Mouse (Mus musculus) fibroblast of lung, adult 2 months (primary cell): ENCODE measurements around the gene Zbtb21.
"Not testable (repeated sequence)": the region's sequence is repeated elsewhere in the genome, so short reads cannot be mapped to it uniquely, and the experiment has no call there.

Source experiments
- DNase-seq: peaks from one replicate; pipeline ENCODE4 v3.0.0-alpha.2; 2011; ENCODE audit warnings: low read depth

Gene Zbtb21

DNA sequence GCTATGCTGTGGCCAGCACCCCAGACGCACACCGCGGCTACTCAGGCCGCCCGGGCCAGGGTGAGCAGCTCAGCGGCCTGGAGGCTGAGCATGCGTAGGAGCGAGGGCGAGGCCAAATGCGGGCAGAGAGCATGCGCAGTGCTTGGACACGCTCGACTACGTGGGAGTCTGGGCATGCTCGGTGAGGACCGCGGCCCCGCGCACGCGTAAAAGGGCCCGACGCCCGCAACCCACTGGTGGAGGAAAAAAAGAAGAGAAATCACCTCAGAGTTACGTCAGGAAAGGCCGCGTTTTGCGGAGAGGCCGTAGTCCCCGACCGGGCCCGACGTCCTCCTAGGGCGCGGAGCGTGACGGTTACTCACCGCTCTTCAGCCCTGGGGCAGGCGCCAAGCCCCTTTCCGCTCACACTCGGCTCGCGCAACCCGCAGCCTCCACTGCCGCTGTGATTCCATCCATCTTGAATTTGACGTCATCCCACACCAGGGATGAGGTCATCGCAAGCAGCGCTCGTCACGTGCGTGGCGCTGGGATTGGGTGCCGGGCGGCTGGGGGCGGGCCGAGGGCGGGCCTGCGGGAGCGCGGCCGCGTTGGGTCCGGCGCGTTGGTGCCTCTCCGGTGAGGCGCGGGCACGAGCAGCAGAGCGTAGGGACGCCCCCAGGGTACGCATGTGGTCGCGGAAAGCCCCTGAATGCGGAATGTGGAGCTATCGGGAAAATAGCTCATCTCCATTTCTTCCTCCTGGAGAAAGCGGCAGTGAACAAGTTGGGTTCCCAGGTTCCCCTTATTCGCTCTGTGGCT, at the start of gene Zbtb21, which contains the start of gene C2cd2:
Zbtb21 (minus strand) TSS at position 472 of the 798 bp plus-strand sequence.
C2cd2 (minus strand) TSS at position 448 of the 798 bp plus-strand sequence.
- peak; percentile 88 for DNase-seq

DNA sequence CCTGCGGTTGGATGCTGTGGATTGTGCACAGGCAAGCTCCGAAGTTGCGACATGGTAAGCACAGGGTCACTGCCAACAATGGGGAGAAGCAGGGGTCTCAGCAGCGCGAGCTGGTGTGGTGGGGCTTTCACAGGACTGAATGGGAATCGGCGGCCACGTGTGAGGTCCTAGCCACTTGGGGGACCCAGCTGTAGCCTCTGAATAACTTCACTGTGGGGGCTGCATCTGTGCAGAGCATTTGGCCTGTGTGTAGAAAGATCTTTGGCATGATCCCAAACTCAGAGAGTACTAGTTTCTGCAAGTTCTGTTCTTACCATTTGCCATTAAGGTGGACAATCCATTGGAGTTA, 34.9 kb upstream of the Zbtb21 start:
- not testable (repeated sequence) for DNase-seq

DNA sequence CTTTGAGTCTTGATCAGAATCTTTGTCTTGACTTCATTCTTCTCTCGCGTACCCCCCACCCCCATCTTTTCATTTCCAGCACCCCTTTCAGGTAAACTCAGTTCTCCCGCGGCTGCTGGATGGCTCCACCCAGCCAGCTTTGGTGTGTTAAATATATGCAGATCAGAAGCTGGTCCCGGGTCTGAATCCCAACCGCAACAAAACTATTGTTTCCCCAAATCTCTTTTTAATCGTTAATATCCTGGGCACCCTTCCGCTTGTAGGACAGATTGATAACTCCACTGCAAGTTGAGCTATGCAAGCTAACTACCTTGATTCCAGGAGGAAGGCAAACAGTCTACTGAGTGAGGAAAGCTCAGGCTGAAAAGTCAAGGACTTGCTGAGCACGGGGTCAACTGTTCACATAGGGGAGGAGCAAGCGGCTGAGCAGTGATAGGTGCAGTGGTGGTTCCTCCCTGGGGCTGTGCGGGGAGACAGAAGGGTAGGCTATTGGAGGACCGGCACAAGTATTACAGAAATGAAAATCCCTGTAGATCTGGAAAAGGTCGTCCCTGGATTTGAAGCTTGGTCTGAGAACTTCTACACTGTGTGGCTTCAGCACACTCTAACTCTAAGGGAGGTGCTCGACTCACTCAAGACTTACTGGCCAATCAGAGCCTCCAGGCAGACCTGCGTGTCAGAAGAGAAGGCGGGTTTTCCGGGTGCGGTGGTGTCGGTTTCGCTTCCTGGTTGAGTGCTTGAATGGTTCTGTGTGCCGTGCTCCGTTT, 34.4 kb upstream of the Zbtb21 start, which contains the start of gene B230307C23Rik:
B230307C23Rik (plus strand) TSS at position 700 of the 767 bp plus-strand sequence.
- DNase-seq, result peak; percentile 84

DNA sequence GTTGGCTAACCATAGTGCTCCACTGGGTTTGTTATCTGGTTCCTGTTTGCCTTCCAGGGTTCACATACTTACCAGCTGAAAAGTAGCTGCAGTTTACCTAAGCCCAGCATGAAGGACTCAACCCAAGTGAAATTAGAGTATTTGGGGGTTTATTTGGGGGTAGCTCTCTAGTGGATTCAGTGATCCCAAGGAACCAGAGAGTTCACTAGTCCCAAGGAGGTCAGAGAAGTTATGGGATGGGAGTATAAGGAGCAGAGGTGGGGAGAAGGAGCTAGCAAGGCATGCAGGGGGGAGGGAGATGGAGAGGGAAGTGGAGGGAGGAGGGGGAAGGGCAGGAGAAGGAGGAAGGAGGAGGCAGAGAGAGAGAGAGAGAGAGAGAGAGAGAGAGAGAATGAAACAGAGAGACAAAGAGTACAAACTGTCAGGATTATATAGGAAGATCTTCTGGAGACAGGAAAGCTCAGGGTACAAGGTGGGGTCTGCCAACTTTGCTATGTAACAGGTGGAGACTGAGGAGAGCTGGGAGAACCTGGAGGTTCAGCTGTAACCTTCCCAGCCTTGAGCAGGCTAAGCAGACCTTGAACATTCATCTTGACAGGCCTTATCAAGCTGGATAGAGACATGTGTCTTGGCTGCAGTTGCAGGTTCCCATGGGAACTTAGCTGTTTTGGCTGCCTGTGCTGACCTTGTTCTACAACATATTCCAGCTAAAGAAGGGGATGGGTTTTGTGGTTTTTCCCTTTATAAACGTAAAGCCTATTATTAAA, 33.6 kb upstream of the Zbtb21 start:
- no peak for DNase-seq

DNA sequence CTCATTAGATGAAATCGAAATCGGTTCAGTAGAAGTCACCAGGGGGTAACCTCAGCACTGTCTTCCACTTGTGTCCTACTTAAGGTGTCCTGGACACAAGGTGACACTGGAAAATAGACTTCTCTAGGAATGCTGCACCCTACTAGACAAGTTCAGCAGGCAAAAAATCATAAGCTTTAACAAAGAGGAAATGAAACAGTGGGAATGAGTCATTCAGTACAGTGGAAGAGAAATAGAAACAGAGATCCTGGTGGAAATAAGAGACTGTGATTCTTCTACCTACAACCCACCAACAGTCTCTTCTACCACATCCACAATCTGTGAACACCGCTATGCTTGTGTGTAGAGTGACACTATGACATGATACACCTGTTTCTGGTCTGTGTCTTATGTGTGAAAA, 30.1 kb upstream of the Zbtb21 start:
- not testable (repeated sequence) for DNase-seq

DNA sequence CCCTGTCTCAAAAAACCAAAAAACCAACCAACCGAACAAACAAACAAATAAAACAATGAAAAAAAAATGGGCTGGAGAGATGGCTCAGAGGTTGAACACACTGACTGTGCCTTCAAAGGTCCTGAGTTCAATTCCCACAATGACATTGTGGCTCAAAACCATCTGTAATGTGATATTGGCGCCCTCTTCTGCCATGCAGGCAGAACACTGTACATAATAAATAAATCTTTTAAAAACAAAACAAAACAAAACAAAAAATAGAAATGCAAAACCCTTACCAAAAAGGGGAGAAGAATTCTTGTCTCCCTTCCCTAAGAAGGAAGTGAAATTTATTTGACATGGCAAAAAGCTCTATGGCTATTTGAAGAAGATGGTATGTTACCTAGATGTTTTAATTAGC, 29.1 kb upstream of the Zbtb21 start:
- DNase-seq, result no peak

DNA sequence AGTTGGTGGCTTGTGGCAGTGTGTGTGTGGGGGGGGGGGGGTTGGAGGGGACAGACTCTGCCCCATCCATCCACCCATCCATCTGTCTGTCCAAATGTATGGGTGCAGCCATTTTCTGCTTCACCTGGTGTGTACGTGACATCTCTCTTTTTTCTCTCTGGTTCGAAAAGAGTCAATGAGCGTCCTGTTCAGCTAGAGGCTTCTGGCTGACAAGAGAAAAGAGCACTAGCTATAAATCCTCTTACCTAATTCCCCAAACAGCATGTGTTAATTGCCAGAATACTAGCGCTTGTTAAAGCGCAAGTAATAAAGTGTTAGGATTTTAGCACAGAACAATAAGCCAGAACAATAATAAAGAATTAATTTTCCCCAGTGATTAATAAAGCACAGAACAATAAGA, 22.2 kb upstream of the Zbtb21 start:
- DNase-seq, result no peak

DNA sequence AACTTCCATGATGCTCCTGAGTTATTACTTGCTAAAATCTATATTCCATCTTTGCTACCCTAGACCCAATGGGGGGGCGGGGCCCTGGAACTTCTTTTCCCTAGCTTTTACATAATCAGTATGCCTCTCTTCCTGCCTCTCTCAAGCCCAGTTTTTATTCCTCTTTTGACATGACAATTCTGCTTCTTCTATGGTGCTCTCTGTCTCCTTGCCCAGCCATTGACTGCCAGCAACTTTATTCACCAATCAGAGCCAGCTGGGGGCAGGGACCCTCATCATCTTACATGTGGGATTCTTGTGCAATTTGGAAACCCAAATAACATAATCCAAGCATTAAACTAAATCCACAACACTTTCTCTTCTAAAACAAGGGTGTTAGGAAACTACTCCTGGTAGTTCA, 18.9 kb upstream of the Zbtb21 start:
- no peak for DNase-seq

DNA sequence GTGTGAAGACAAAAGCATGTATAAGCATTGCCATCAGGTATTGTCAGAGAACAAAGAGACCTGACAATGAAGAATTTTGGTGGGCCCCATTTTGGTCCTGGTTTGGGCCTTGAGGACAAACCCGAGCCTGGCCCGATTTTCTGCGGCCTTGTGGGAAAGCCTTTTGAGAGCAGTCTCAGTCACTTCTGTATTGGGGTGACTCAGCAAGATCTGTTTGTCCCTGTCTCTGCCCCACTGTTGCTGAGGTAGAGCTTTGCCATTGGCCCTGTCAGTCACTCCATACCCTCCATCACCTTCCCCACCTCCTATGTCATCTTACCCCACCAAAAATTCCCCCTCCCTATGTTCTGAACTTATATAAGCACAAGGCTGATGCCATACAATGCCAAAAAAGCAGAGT, 15.3 kb upstream of the Zbtb21 start:
- DNase-seq, result no peak

DNA sequence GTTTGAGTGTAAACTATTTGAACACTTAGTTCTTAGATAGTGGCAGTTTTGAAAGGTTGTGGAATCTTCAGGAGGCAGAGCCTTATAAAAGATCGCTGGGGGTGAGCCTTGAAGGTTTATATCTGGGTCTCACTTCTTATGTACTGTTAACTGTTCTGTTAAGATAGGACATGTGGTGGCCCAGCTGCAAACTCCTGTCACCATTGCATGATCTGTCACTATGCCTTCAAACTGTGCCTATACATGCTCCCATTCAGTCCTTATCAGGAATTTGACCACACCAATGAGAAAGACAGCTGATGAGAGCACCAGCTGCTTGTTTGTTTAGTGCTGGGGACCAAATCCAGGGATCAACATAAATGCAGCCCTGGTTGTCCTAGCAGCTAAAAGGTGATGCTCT, 14.9 kb upstream of the Zbtb21 start:
- no peak for DNase-seq

DNA sequence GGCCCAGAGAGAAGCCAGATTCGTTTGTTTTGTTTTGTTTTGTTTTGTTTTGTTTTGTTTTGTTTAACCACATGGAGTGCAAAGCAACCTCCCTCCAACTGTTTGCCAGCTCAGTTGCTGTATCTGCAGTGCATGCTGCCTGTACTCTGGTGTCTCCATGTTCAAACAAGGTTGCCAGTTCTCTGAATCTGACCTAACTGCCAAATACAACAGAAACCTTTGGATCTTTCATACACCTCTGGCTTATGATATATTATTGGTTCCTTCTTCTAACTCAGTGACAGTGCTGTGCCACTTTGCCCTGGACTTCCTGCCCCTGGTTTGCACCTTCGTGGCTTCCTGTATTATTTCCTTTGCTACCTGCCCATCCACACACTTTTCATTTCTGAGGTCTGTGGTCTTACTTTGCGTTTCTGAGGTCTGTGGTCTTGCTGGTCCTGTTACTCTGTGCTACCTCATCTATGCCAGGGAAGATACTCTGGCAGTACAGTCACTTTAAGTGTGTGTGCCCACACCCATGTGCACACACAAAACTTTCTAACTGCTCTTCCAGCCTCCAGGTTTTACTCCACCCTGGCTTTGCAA, 1.6 kb upstream of the Zbtb21 start:
- DNase-seq, result no peak

DNA sequence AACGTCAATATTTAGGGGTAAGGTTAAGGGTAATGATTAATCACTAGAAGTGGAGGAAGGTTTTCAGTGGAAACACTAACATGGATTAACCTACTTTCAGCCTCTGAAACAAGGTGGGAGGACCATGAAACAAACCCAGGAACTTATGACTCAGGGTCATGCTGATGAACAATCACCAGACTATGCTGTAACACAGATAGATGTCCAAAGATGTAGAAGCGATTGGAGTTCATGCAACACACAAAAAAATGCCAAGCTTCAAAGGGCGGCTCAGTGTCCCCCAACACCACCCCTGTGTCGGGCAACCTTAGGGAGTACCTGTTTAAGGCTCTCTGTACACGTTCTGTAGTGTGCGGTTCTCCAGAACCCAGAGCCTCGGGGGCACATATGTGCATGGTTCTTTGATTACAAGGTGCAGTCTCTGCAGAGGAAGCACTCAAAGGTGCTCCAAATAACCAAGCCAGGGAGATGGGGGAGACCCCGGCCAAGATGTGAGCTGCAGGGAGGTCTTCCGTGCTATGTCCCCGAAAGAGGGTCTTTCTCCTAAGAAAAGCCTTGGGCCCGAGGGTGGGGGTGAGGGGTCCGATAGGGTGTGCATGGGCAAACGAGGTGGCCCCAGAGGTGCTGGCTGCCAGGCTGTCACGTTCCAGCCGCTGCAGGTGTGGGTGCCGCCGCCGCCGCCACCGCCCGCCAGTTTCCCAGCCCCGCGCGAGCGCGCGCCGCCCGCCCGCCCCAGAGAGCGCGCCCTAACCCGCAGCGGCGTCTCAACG, 856 bp downstream of the Zbtb21 start:
- DNase-seq, result peak; percentile 41

DNA sequence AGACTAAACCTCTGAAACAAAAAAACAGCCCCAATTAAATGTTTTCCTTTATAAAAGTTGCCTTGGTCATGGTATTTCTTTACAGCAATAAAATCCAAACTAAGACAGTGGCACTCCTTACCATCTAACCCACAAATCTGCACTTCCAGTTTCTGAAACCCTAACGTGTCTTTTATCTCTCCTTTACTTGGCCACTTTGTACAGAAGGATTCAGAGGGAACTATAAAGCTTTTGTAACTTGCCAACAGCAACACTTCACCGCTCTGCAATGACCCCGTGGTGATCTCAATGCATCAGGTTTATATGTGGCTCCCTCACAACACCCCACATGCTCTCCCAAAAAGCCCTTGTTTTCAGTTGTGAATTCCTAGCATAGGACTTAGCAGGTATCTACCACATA, 2.1 kb downstream of the Zbtb21 start:
- DNase-seq, result no peak

DNA sequence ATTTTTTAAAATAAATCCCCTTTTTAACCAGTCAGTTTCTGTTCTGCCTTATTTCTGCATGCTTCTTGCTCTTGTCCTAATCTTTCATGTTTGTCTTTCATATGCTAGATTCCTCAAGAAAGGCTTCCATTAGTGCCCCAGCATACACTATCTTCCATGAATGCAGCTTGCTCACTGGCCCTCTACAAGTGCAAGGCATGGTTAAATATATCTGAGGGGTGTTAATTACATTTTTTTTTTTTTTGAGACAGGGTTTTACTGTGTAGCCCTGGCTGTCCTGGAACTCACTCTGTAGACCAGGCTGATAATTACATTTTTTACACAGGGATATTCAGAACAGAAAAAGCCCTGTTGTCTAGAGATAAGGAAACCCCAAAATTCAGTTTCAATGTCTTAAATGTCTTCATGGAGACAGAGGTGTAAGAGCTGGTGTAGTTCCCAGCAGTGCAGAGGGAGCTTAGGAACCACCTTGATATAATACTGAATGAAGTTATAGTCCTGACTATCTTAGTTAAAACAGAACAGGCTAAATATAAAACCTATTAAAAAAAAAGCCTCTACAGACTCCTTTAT, 3.9 kb downstream of the Zbtb21 start:
- no peak for DNase-seq

DNA sequence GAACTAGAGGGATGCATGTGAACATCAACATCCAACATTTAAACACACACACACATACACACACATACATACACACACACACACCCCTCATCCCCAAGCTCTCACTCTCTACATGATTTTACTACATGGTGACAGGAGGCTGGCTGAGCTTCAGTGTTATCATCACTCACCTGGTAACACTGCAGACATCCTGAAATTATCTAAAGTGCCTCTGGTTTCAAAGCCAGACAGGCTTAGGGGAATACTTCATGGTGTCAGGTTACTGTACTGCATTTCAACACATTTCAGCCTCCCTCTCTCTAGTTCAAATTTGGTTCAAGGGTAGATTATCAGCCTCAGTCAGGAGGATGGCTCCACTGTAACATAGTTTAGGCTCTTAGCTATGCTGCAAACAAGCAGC, 4.8 kb downstream of the Zbtb21 start:
- DNase-seq, result no peak

DNA sequence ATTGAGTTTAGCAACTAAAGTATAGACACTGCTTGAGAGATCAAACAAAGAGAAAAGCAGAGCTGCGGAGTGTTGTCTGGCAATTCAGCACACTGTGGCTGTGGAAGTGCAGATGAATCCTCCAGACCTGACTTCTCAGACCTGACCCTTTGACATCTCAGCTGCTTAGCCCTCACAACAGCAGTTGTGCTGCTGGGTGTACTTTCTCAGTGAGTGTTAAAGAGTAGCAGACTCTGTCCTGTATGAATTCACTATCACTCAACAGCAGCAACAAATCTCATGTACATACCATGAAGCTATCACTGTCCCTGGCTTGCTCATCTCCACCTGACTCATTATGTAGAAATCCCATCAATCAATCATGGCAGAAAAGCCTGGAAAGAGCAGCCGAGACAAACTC, 6.4 kb downstream of the Zbtb21 start:
- DNase-seq, result no peak

DNA sequence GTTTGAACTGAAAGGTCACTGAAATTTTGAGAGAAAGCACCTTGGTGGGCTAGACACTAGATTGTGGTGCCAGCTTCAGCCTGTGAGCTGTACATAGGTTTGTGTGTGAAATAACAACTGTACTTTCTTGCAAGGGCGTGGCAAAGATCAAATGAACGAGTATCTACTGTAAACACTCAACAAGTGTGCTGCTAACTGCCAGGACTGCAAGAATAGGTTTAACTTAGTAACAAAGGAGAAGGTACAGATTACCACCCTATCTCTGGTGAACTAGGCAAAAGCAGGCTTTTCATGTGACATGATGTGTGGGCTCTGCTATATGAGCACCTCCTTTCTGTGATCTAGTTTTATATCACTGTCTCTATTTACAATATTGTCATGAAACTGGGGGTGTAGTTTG, 9.1 kb downstream of the Zbtb21 start:
- no peak for DNase-seq

DNA sequence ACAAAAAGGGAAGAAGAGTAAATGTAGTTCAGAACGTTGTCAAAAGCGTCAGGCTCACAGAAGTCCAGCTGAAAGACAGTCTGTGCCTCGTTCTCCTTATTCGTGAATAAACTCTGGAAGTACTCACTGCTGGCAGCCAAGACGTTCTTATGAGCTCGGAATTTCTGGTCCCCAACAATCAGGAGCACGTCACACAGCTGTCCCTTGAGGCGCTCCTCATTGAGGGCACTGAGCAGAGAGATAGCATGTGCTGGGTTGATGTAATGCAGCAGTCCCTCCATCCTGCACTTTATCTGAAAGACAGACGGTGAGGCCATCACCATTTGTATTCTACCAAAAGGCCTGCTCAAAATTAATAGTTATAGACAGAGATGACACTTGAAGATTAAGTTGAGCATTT, 9.6 kb downstream of the Zbtb21 start:
- DNase-seq, result no peak

DNA sequence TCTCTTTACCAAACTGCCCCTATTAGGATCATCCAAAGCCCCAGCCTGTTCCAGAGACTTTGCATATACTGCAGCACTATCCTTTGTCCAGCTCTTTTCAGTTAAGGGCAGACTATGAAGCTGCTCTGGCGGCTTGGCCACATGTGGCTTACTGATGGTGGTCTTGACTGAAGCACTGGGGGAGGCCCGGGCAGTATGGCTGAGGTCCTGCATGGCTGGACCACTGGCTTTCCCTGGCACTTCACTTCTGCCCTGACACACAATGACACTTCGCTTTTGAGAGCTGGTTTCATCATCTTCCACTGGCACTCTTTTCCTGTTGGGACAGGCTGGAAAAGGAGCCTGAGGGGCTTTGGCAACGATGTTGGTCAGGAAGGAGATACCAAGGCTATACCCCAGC, 10.1 kb downstream of the Zbtb21 start:
- DNase-seq, result no peak

DNA sequence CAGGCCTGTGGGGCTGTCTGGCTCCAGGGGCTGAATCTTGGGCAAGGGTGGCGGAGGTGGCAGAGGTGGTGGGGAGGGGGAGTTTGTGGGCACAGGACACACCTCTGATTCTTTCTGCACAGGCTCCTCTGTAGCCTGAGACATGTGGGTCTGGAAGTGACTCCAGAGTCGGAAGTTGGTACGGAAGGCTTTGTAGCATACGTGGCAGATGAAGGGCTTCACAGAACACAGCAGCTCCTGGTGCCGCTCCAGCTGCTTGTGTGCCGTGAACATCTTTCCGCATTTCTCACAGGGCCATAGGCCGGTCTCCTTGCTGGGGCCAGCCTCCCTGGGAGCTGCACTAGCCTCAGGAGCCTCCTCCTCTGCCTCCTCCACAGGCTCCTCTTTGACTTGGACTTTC, 12.4 kb downstream of the Zbtb21 start:
- no peak for DNase-seq

DNA sequence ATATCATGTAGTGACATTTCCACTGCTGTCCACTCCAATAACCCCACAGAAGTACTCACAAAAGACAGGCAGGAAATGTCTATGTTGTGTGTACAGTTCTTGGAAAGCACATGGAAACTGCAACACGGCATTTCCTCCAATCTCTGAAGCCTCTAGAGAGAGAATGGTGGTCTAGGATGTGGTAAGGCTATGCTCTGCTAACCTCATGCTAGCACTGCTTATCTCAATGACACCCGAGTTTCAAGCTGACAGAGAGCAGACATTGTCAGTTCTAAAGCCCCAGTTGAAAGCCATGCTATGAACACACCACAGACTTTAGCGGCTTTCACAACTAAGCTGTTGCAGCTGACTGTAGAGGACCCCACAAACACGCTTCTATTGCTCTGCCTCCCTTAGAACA, 13.6 kb downstream of the Zbtb21 start:
- DNase-seq, result no peak
